In the genomic region with DNA sequence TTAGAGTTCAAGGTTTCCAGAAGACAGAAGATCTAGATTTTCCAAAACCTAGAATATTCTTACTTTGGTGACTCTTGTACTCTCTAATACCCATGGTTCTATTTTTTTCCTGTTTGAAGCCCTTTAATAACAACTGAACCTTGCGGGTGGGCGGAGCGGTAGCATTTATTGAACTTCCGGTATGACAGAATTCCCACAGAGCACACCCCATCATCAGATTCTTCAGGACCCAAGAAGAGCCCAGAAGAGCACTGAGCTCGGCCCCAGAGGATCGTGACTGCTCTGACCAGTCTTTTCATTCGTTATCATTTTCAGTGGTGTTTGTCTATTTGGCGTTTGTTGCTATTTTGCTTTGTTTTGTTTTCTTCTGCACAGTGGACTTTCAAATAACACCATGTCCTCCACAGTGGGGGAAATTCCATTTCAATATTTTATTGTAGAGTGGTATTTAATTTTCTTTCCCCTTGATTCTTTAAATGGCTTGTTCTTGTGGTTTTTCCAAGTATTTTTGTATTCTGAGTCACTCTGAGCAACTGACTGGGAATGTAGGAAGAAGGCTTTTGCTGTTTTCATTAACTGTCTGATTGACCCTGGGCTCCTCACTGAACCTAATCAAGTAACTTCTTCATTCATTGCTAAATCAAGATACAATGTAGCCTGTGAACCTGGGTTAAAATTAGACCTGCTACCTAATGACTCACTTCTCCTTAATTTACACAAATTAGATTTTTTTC, we compare ENCODE assay signal across 15 mouse cellular contexts.
DNase-seq lines count a peak whose midpoint lies in the region; ATAC-seq and TF ChIP-seq lines count a peak whose summit lies in the region.
"Had no signal": no experiment of that assay in that cellular context is flagged by ENCODE, and none has a peak within 500 bp of the region (broad histone marks: within the 10 kb centered on the region; RNA-seq: fewer than 3 reads in every experiment).

No protein-coding gene starts in this region.

- TF ChIP-seq POLR2A in myocyte (IDR thresholded peaks at IDR 0.05; ENCODE audit: insufficient read length, low read depth), result no peak

- H3K79me2 ChIP-seq in myocyte (ENCODE audit: control insufficient read depth, insufficient read depth), result no peaks in the 10 kb centered on the region

- ATAC-seq in embryonic facial prominence, embryonic 13.5 days (ENCODE audit: insufficient number of reproducible peaks, insufficient read depth, low FRiP score, low TSS enrichment, low read depth), result no peak
- no peak for ATAC-seq in liver, embryonic 12.5 days

- H3K36me3 ChIP-seq in embryonic facial prominence, embryonic 13.5 days, result no peaks in the 10 kb centered on the region
- no peaks in the 10 kb centered on the region for H3K36me3 ChIP-seq in myocyte (ENCODE audit: control insufficient read depth, insufficient read depth)
- H3K36me3 ChIP-seq in liver, embryonic 12.5 days, result no peaks in the 10 kb centered on the region
- H3K36me3 ChIP-seq: heart, embryonic 13.5 days; hindbrain, embryonic 10.5 days; liver, embryonic 15.5 days had no signal

- TF ChIP-seq CTCF in layer of hippocampus, adult 2 months (conservative IDR thresholded peaks at IDR 0.05), result no peak

- H3K4me1 ChIP-seq in embryonic facial prominence, embryonic 13.5 days, result peaks cover 37% of the 10 kb centered on the region
- H3K4me1 ChIP-seq in liver, embryonic 12.5 days, result no peaks in the 10 kb centered on the region
- H3K4me1 ChIP-seq: liver, embryonic 15.5 days had no signal

- no peak overlapping the region for H3K4me3 ChIP-seq in layer of hippocampus, adult 2 months
- H3K4me3 ChIP-seq in embryonic facial prominence, embryonic 13.5 days, result no peak overlapping the region
- peak overlapping the region; percentile 7 for H3K4me3 ChIP-seq in myocyte
- no peak overlapping the region for H3K4me3 ChIP-seq in liver, embryonic 12.5 days
- H3K4me3 ChIP-seq: heart, embryonic 13.5 days; hindbrain, embryonic 10.5 days; liver, embryonic 15.5 days had no signal

- no peaks in the 10 kb centered on the region for H3K27me3 ChIP-seq in embryonic facial prominence, embryonic 13.5 days
- no peaks in the 10 kb centered on the region for H3K27me3 ChIP-seq in myocyte (ENCODE audit: control insufficient read depth, insufficient read depth, insufficient read length)
- H3K27me3 ChIP-seq in liver, embryonic 12.5 days (replicated peaks), result no peaks in the 10 kb centered on the region
- H3K27me3 ChIP-seq: heart, embryonic 13.5 days; liver, embryonic 15.5 days had no signal

- H3K4me2 ChIP-seq in embryonic facial prominence, embryonic 13.5 days, result no peak overlapping the region
- peak overlapping the region; percentile 79 for H3K4me2 ChIP-seq in myocyte (ENCODE audit: low read depth)
- H3K4me2 ChIP-seq in liver, embryonic 12.5 days, result no peak overlapping the region
- H3K4me2 ChIP-seq: heart, embryonic 13.5 days; liver, embryonic 15.5 days had no signal

- H3ac ChIP-seq in myocyte (ENCODE audit: control insufficient read depth, insufficient read length), result no peak overlapping the region

- H3K9me3 ChIP-seq in embryonic facial prominence, embryonic 13.5 days, result no peaks in the 10 kb centered on the region
- no peaks in the 10 kb centered on the region for H3K9me3 ChIP-seq in liver, embryonic 12.5 days (replicated peaks)
- H3K9me3 ChIP-seq: heart, embryonic 13.5 days; hindbrain, embryonic 10.5 days; liver, embryonic 15.5 days had no signal

- peak; percentile 6 to 7 for DNase-seq in gastrocnemius, adult 8-10 months (ENCODE audit: low spot score in 2 of 2)
- no peak for DNase-seq in gastrocnemius, postnatal 4 days (ENCODE audit: low spot score in 2 of 2)
- DNase-seq in layer of hippocampus, adult 2 months (ENCODE audit: low spot score in 2 of 2), result no peak
- no peak for DNase-seq in layer of hippocampus, adult 9-11 months
- DNase-seq in yolk sac, embryonic 10.5 days (ENCODE audit: low spot score), result no peak
- DNase-seq: adrenal gland, postnatal 14 days; cerebellum, adult 8-10 months; kidney, postnatal 10 days; right cerebral cortex, postnatal 4 days had no signal

- H3K27ac ChIP-seq in layer of hippocampus, adult 2 months, result peak overlapping the region; percentile 44
- H3K27ac ChIP-seq in embryonic facial prominence, embryonic 13.5 days, result peak overlapping the region; percentile 96
- H3K27ac ChIP-seq in liver, embryonic 12.5 days, result no peak overlapping the region
- H3K27ac ChIP-seq: heart, embryonic 13.5 days; hindbrain, embryonic 10.5 days; liver, embryonic 15.5 days had no signal

- 85% methylated on average over 8 of the region's 8 CpGs for WGBS in embryonic facial prominence, embryonic 13.5 days
- 77% methylated on average over 8 of the region's 8 CpGs for WGBS in liver, embryonic 12.5 days (ENCODE audit: insufficient replicate concordance)

- H3K9ac ChIP-seq in embryonic facial prominence, embryonic 13.5 days, result no peak overlapping the region
- no peak overlapping the region for H3K9ac ChIP-seq in liver, embryonic 12.5 days
- H3K9ac ChIP-seq: heart, embryonic 13.5 days; liver, embryonic 15.5 days had no signal

TF ChIP-seq in myocyte, 11 proteins besides CTCF, POLR2A, EP300 and RAD21:
- no peak for TF ChIP-seq CEBPB (IDR thresholded peaks at IDR 0.05; ENCODE audit: insufficient read depth, poor library complexity, severe bottlenecking)
- no peak for TF ChIP-seq TCF12 (IDR thresholded peaks at IDR 0.05; ENCODE audit: insufficient read depth, poor library complexity, severe bottlenecking)
- TF ChIP-seq TCF3 (IDR thresholded peaks at IDR 0.05; ENCODE audit: insufficient read length, low read depth), result no peak
- no peak for TF ChIP-seq MYOD1 (IDR thresholded peaks at IDR 0.05; ENCODE audit: control insufficient read depth in 1 of 3, insufficient read length in 2 of 3, low read depth in 2 of 3)
- no peak for TF ChIP-seq POLR2AphosphoS2 (IDR thresholded peaks at IDR 0.05; ENCODE audit: insufficient read length, low read depth)
- TF ChIP-seq MAX (IDR thresholded peaks at IDR 0.05; ENCODE audit: low read depth), result no peak
- TF ChIP-seq MYOG (IDR thresholded peaks at IDR 0.05; ENCODE audit: control insufficient read depth in 1 of 3, insufficient read depth in 1 of 3, insufficient read length in 2 of 3, low read depth in 2 of 3), result no peak
- no peak for TF ChIP-seq E2F4 (IDR thresholded peaks at IDR 0.05; ENCODE audit: insufficient read depth)
- TF ChIP-seq REST (IDR thresholded peaks at IDR 0.05; ENCODE audit: insufficient read depth, insufficient read length), result no peak
TF ChIP-seq in myocyte: peak in this region for 0.

Comparison
In these comparisons a context has a peak if more than half of its experiments do, and no peak if none do; other contexts are left out.
1. DNase-seq: peak in gastrocnemius, adult 8-10 months (2 of 2); none in gastrocnemius, postnatal 4 days (0 of 2), layer of hippocampus, adult 2 months (0 of 2), layer of hippocampus, adult 9-11 months (single experiment) and yolk sac, embryonic 10.5 days (single experiment).